Mouse (Mus musculus) liver, postnatal 0 days (tissue): ENCODE data around the gene Kmt5a. TPM values are rescaled to one million over a fixed set of nuclear protein-coding genes. Genes with fewer than 3 reads are reported as not detected.
"Not testable (repeated sequence)": the region's sequence is repeated elsewhere in the genome, so short reads cannot be mapped to it uniquely, and the experiment has no call there.

Experiments used
- ATAC-seq: fragments of 200-750 bp; cut with Nextera tagmentation; 2 replicates; pipeline ENCODE4 v1.8.0; 2017; ENCODE audit warnings: mild to moderate bottlenecking, moderate library complexity
- DNase-seq: peaks from one replicate; pipeline ENCODE4 v3.0.0-alpha.2; 2016
- H3K27ac ChIP-seq: fragments of 300-500 bp; sonication (generic); 2 replicates; pipeline ENCODE4 v1.5.1; 2014; ENCODE audit warnings: antibody characterized with exemption, moderate library complexity, mild to moderate bottlenecking, low read depth
- H3K27me3 ChIP-seq: fragments of 300-500 bp; sonication (generic); 2 replicates; pipeline ENCODE4 v1.6.1; 2014; ENCODE audit warnings: low read length, control low read depth, mixed read lengths; ENCODE audit not compliant: insufficient read depth
- H3K36me3 ChIP-seq: fragments of 300-500 bp; sonication (generic); replicated peaks from 2 replicates; pipeline ENCODE4 v1.6.1; 2014; ENCODE audit warnings: mild to moderate bottlenecking, control low read depth, low read length, moderate library complexity, mixed read lengths; ENCODE audit not compliant: insufficient read depth
- H3K4me1 ChIP-seq: fragments of 300-500 bp; sonication (generic); 2 replicates; pipeline ENCODE4 v1.6.1; 2014; ENCODE audit warnings: antibody characterized with exemption, mild to moderate bottlenecking, control low read depth; ENCODE audit not compliant: insufficient read depth
- H3K4me2 ChIP-seq: fragments of 300-500 bp; sonication (generic); 2 replicates; pipeline ENCODE4 v1.6.1; 2014; ENCODE audit warnings: low read depth, mild to moderate bottlenecking, low read length, moderate library complexity, mixed read lengths
- H3K4me3 ChIP-seq: fragments of 300-500 bp; sonication (generic); 2 replicates; pipeline ENCODE4 v1.5.1; 2014; ENCODE audit warnings: low read depth, low read length
- H3K9ac ChIP-seq: fragments of 300-500 bp; sonication (generic); replicated peaks from 2 replicates; pipeline ENCODE4 v1.6.1; 2014; ENCODE audit warnings: mild to moderate bottlenecking, moderate library complexity
- H3K9me3 ChIP-seq: fragments of 300-500 bp; sonication (generic); 2 replicates; pipeline ENCODE4 v1.6.1; 2016; ENCODE audit warnings: mild to moderate bottlenecking, control low read depth, low read length, mixed read lengths
- CTCF ChIP-seq: sonication (generic); IDR thresholded peaks from 2 replicates; pipeline ENCODE4 v1.5.1; 2016; ENCODE audit warnings: antibody characterized with exemption, low read depth
- EP300 ChIP-seq: IDR thresholded peaks from 2 replicates; pipeline ENCODE4 v1.6.1; 2016; ENCODE audit warnings: antibody characterized with exemption, low read depth, mild to moderate bottlenecking
- WGBS: fragments of 180-500 bp; shearing (Covaris S2); extraction: QIAGEN DNeasy Blood & Tissue Kit; methylation state at CpG from one replicate; pipeline ENCODE4 v1.1.7; 2014; ENCODE audit not compliant: insufficient replicate concordance; 5-methylcytosine and 5-hydroxymethylcytosine counted together
- polyA plus RNA-seq: library from polyadenylated mRNA; unstranded; fragments of >200 nt; fragmentation: Nextera tagmentation; extraction: Ambion mirVana; gene quantifications from 2 replicates; pipeline ENCODE4 v1.2.1, GENCODE M21; 2015

The Kmt5a gene
- polyA plus RNA-seq, 1 experiment from 2014 or later, result 26.7 TPM

DNA sequence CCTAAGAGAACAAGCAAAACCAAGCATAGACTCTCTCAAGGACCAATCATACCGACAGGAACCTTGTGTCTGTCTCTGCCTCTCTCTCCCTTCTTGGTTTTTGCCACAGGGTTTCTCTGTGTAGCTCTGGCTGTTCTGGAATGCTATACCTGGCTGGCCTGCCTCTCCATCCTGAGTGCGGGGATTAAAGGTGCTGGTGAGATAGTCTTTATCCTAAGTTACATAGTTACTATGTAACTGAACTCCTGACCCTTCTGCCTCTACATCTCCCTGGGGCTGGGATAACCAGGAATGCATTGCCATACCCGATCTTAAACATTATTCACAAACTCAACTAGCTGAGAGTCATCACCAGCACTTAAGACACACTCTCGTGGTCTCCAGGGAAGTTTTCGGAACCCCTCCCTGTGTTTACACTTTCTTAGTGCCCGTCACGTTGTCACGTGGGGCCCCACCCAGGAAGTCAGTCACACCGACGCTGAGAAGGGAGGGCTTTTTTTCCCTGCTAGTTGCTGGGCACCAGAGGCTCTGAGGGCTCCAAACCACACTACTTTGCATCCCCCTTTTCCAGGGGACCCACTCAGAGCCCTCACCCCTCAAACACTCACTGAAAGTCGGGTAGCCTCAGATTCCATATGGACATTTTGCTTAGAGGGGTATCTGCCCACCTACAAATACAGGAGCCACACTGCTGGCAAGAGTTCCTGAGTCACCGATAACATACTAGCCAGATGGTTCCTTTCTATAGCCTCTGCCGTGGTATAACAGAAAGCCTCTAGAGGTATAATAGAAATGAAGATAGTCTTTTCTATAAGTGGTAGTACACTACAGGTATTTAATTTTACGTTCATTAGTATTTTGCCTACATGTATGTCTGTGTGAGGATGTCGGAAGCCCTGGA, 57.1 kb downstream of the Kmt5a start:
- DNase-seq (peak; percentile 40), ATAC-seq (0 out of 2 replicates have a peak, but pooled peaks have one; percentile 35)
- no peaks in the 10 kb centered on the region for H3K9me3 ChIP-seq
- H3K4me3 ChIP-seq, result no peak overlapping the region
- H3K4me2 ChIP-seq, result peak overlapping the region; percentile 48
- 37% methylated on average over 15 of the region's 15 CpGs for WGBS
- no peak overlapping the region; the same call in 1 of the 2 replicates for H3K9ac ChIP-seq
- peak overlapping the region; percentile 29; the same call in 1 of the 2 replicates for H3K27ac ChIP-seq
- no peaks in the 10 kb centered on the region for H3K36me3 ChIP-seq
- peaks cover 24% of the 10 kb centered on the region for H3K4me1 ChIP-seq
- no peak for TF ChIP-seq CTCF
- no peak for TF ChIP-seq EP300
- H3K27me3 ChIP-seq, result no peaks in the 10 kb centered on the region

GRCm38 (mm10) chr5:124498221-124498876, 58.6 kb downstream of the Kmt5a start:
- Histone ChIP-seq H3K27me3 (no peaks in the 10 kb centered on the region), H3K4me3 (no peak overlapping the region), H3K36me3 (no peaks in the 10 kb centered on the region), H3K4me1 (peaks cover 24% of the 10 kb centered on the region), H3K27ac (peak overlapping the region; percentile 24; the same call in 1 of the 2 replicates), H3K9me3 (no peaks in the 10 kb centered on the region), H3K9ac (no peak overlapping the region), H3K4me2 (0 out of 2 replicates have a peak overlapping the region, but pooled peaks have one; percentile 0)
- ATAC-seq (peak; percentile 54), DNase-seq (peak; percentile 35)
- TF ChIP-seq CTCF (no peak), EP300 (no peak)
- WGBS, result 33% methylated on average over 9 of the region's 9 CpGs

GRCm38 (mm10) chr5:124499001-124499400, 59.3 kb downstream of the Kmt5a start:
- Histone ChIP-seq H3K9me3 (no peaks in the 10 kb centered on the region), H3K27ac (peak overlapping the region; percentile 24; the same call in 1 of the 2 replicates), H3K4me2 (0 out of 2 replicates have a peak overlapping the region, but pooled peaks have one; percentile 0), H3K36me3 (no peaks in the 10 kb centered on the region), H3K27me3 (no peaks in the 10 kb centered on the region), H3K9ac (no peak overlapping the region), H3K4me1 (peaks cover 24% of the 10 kb centered on the region), H3K4me3 (no peak overlapping the region)
- WGBS, result 42% methylated on average over 5 of the region's 5 CpGs
- no peak for TF ChIP-seq CTCF
- TF ChIP-seq EP300, result no peak
- no peak for ATAC-seq
- no peak for DNase-seq

- peaks cover 24% of the 10 kb centered on the region for H3K4me1 ChIP-seq
- ATAC-seq, H3K27me3 ChIP-seq, H3K36me3 ChIP-seq, H3K9ac ChIP-seq, H3K9me3 ChIP-seq, H3K4me3 ChIP-seq, H3K27ac ChIP-seq, DNase-seq, H3K4me2 ChIP-seq: not testable (repeated sequence)
- WGBS, result 79% methylated on average over 2 of the region's 4 CpGs
Observed at GRCm38 (mm10) chr5:124500037-124500436, 60.3 kb downstream of the Kmt5a start.

GRCm38 (mm10) chr5:124500573-124500972, 60.8 kb downstream of the Kmt5a start:
- Histone ChIP-seq H3K27ac (no peak overlapping the region), H3K36me3 (no peaks in the 10 kb centered on the region), H3K9me3 (no peaks in the 10 kb centered on the region), H3K4me2 (no peak overlapping the region), H3K4me1 (peaks cover 24% of the 10 kb centered on the region), H3K27me3 (no peaks in the 10 kb centered on the region), H3K4me3 (no peak overlapping the region), H3K9ac (no peak overlapping the region)
- ATAC-seq (no peak), DNase-seq (no peak)
- TF ChIP-seq CTCF (no peak), EP300 (no peak)
- WGBS, result 79% methylated on average over 3 of the region's 3 CpGs

GRCm38 (mm10) chr5:124501541-124501940, 61.8 kb downstream of the Kmt5a start:
- H3K36me3 ChIP-seq, result no peaks in the 10 kb centered on the region
- ATAC-seq (no peak), DNase-seq (no peak)
- H3K4me3 ChIP-seq, result no peak overlapping the region
- peaks cover 22% of the 10 kb centered on the region for H3K4me1 ChIP-seq
- H3K9ac ChIP-seq, result no peak overlapping the region
- TF ChIP-seq CTCF (no peak), EP300 (no peak)
- no peak overlapping the region for H3K4me2 ChIP-seq
- no peaks in the 10 kb centered on the region for H3K27me3 ChIP-seq
- 80% methylated on average over 10 of the region's 10 CpGs for WGBS
- no peaks in the 10 kb centered on the region for H3K9me3 ChIP-seq
- no peak overlapping the region for H3K27ac ChIP-seq
